Mouse (Mus musculus) kidney, embryonic 15.5 days (tissue): Measurements from ENCODE around the gene Pitx2. TPM values are rescaled to one million over a fixed set of nuclear protein-coding genes. Genes with fewer than 3 reads are reported as not detected.

Experiments
- ATAC-seq: fragments of 200-750 bp; cut with Nextera tagmentation; replicated peaks from 2 replicates; pipeline ENCODE4 v1.8.0; 2017; ENCODE audit warnings: moderate TSS enrichment; ENCODE audit not compliant: low FRiP score
- H3K27ac ChIP-seq: fragments of 300-500 bp; sonication (generic); 2 replicates; pipeline ENCODE4 v1.5.1; 2015; ENCODE audit warnings: mild to moderate bottlenecking, inconsistent platforms
- H3K27me3 ChIP-seq: fragments of 300-500 bp; sonication (generic); 2 replicates; pipeline ENCODE4 v1.6.1; 2015; ENCODE audit warnings: inconsistent platforms
- H3K36me3 ChIP-seq: fragments of 300-500 bp; sonication (generic); 2 replicates; pipeline ENCODE4 v1.6.1; 2015; ENCODE audit warnings: inconsistent platforms
- H3K4me1 ChIP-seq: fragments of 300-500 bp; sonication (generic); 2 replicates; pipeline ENCODE4 v1.6.1; 2015; ENCODE audit warnings: inconsistent platforms
- H3K4me2 ChIP-seq: fragments of 300-500 bp; sonication (generic); 2 replicates; pipeline ENCODE4 v1.6.1; 2015; ENCODE audit warnings: moderate library complexity, mild to moderate bottlenecking, inconsistent platforms
- H3K4me3 ChIP-seq: fragments of 300-500 bp; sonication (generic); replicated peaks from 2 replicates; pipeline ENCODE4 v1.5.1; 2015; ENCODE audit warnings: mild to moderate bottlenecking, inconsistent platforms
- H3K9ac ChIP-seq: fragments of 300-500 bp; sonication (generic); 2 replicates; pipeline ENCODE4 v1.6.1; 2015; ENCODE audit warnings: mild to moderate bottlenecking, inconsistent platforms
- H3K9me3 ChIP-seq: fragments of 300-500 bp; sonication (generic); replicated peaks from 2 replicates; pipeline ENCODE4 v1.6.1; 2016; ENCODE audit warnings: inconsistent platforms
- WGBS: fragments of 180-500 bp; shearing (Covaris S2); methylation state at CpG from one replicate; pipeline ENCODE4 v1.1.7; 2015; ENCODE audit warnings: mixed read lengths; 5-methylcytosine and 5-hydroxymethylcytosine counted together
- polyA plus RNA-seq: library from polyadenylated mRNA; unstranded; fragments of >200 nt; fragmentation: Nextera tagmentation; extraction: Ambion mirVana; gene quantifications from 2 replicates; pipeline ENCODE4 v1.2.1, GENCODE M21; 2015

Pitx2 gene
- polyA plus RNA-seq, 1 experiment from 2014 or later: 9.8 TPM

GRCm38 (mm10) chr3:129221380-129222260 lies 21.9 kb downstream of the Pitx2 start:
- peaks cover 96% of the 10 kb centered on the region for H3K27me3 ChIP-seq
- WGBS: 4% methylated on average over 27 of the region's 27 CpGs
- H3K4me3 ChIP-seq: peak overlapping the region; percentile 2; the same call in 1 of the 2 replicates
- H3K27ac ChIP-seq: peak overlapping the region; percentile 57; the same call in 1 of the 2 replicates
- peak overlapping the region; percentile 14 for H3K4me2 ChIP-seq
- no peak for ATAC-seq
- H3K9me3 ChIP-seq: no peaks in the 10 kb centered on the region
- peaks cover 34% of the 10 kb centered on the region for H3K4me1 ChIP-seq
- no peaks in the 10 kb centered on the region for H3K36me3 ChIP-seq
- H3K9ac ChIP-seq: no peak overlapping the region

- Histone ChIP-seq H3K36me3 (no peaks in the 10 kb centered on the region), H3K9ac (no peak overlapping the region), H3K27me3 (peaks cover 96% of the 10 kb centered on the region), H3K27ac (0 out of 2 replicates have a peak overlapping the region, but pooled peaks have one; percentile 42), H3K4me1 (peaks cover 34% of the 10 kb centered on the region), H3K4me3 (peak overlapping the region; percentile 1; the same call in 1 of the 2 replicates), H3K4me2 (peak overlapping the region; percentile 5; the same call in 1 of the 2 replicates), H3K9me3 (no peaks in the 10 kb centered on the region)
- WGBS: 1% methylated on average over 21 of the region's 21 CpGs
- ATAC-seq: no peak
These were observed 23.0 kb downstream of the Pitx2 start for GRCm38 (mm10) chr3:129222448-129223290.

GRCm38 (mm10) chr3:129223401-129223800 lies 23.7 kb downstream of the Pitx2 start:
- Histone ChIP-seq H3K27ac (no peak overlapping the region), H3K27me3 (peaks cover 96% of the 10 kb centered on the region), H3K4me3 (no peak overlapping the region), H3K4me2 (peak overlapping the region; percentile 49; the same call in 1 of the 2 replicates), H3K36me3 (no peaks in the 10 kb centered on the region), H3K4me1 (peaks cover 31% of the 10 kb centered on the region), H3K9ac (no peak overlapping the region), H3K9me3 (no peaks in the 10 kb centered on the region)
- ATAC-seq: no peak
- 4% methylated on average over 6 of the region's 6 CpGs for WGBS

- 1% methylated on average over 26 of the region's 26 CpGs for WGBS
- H3K4me1 ChIP-seq: peaks cover 26% of the 10 kb centered on the region
- no peaks in the 10 kb centered on the region for H3K36me3 ChIP-seq
- no peaks in the 10 kb centered on the region for H3K9me3 ChIP-seq
- peak overlapping the region; percentile 49 for H3K4me2 ChIP-seq
- H3K27me3 ChIP-seq: peaks cover 96% of the 10 kb centered on the region
- 0 out of 2 replicates have a peak, but pooled peaks have one; percentile 30 for ATAC-seq
- peak overlapping the region; percentile 74 for H3K27ac ChIP-seq
- no peak overlapping the region for H3K9ac ChIP-seq
- peak overlapping the region; percentile 35 for H3K4me3 ChIP-seq
These were observed 24.5 kb downstream of the Pitx2 start for GRCm38 (mm10) chr3:129223964-129224805.

GRCm38 (mm10) chr3:129224806-129225576 lies 25.3 kb downstream of the Pitx2 start:
- Histone ChIP-seq H3K36me3 (no peaks in the 10 kb centered on the region), H3K27ac (peak overlapping the region; percentile 74), H3K4me1 (peaks cover 26% of the 10 kb centered on the region), H3K27me3 (peaks cover 95% of the 10 kb centered on the region), H3K4me3 (peak overlapping the region; percentile 35), H3K9ac (no peak overlapping the region), H3K4me2 (peak overlapping the region; percentile 49), H3K9me3 (no peaks in the 10 kb centered on the region)
- under 1% methylated on average over 40 of the region's 40 CpGs for WGBS
- peak; percentile 63 for ATAC-seq

GRCm38 (mm10) chr3:129225577-129226289 lies 26.1 kb downstream of the Pitx2 start:
- H3K4me1 ChIP-seq: peaks cover 24% of the 10 kb centered on the region
- H3K27me3 ChIP-seq: peaks cover 93% of the 10 kb centered on the region
- H3K9ac ChIP-seq: no peak overlapping the region
- peak; percentile 37; the same call in 1 of the 2 replicates for ATAC-seq
- H3K27ac ChIP-seq: no peak overlapping the region
- peak overlapping the region; percentile 49 for H3K4me2 ChIP-seq
- no peaks in the 10 kb centered on the region for H3K9me3 ChIP-seq
- H3K4me3 ChIP-seq: peak overlapping the region; percentile 35
- 3% methylated on average over 13 of the region's 13 CpGs for WGBS
- no peaks in the 10 kb centered on the region for H3K36me3 ChIP-seq

- Histone ChIP-seq H3K27ac (no peak overlapping the region), H3K9ac (no peak overlapping the region), H3K4me3 (no peak overlapping the region), H3K36me3 (no peaks in the 10 kb centered on the region), H3K27me3 (peaks cover 87% of the 10 kb centered on the region), H3K4me1 (peaks cover 19% of the 10 kb centered on the region), H3K9me3 (no peaks in the 10 kb centered on the region), H3K4me2 (no peak overlapping the region)
- no peak for ATAC-seq
- 2% methylated on average over 6 of the region's 6 CpGs for WGBS
These were observed 27.0 kb downstream of the Pitx2 start for GRCm38 (mm10) chr3:129226681-129227080.

GRCm38 (mm10) chr3:129227331-129227730 lies 27.7 kb downstream of the Pitx2 start:
- Histone ChIP-seq H3K36me3 (no peaks in the 10 kb centered on the region), H3K4me2 (no peak overlapping the region), H3K27ac (no peak overlapping the region), H3K4me3 (no peak overlapping the region), H3K9me3 (no peaks in the 10 kb centered on the region), H3K4me1 (peaks cover 19% of the 10 kb centered on the region), H3K9ac (no peak overlapping the region), H3K27me3 (peaks cover 86% of the 10 kb centered on the region)
- no peak for ATAC-seq
- WGBS: 4% methylated on average over 5 of the region's 5 CpGs

GRCm38 (mm10) chr3:129238010-129238409 lies 38.3 kb downstream of the Pitx2 start:
- 83% methylated on average over 1 of the region's 1 CpGs for WGBS
- peaks cover 17% of the 10 kb centered on the region; the same call in 1 of the 2 replicates for H3K27me3 ChIP-seq
- no peak overlapping the region for H3K9ac ChIP-seq
- no peaks in the 10 kb centered on the region for H3K36me3 ChIP-seq
- H3K27ac ChIP-seq: no peak overlapping the region
- H3K9me3 ChIP-seq: no peaks in the 10 kb centered on the region
- no peak overlapping the region for H3K4me2 ChIP-seq
- no peak overlapping the region for H3K4me3 ChIP-seq
- H3K4me1 ChIP-seq: 0 out of 2 replicates have a peak, but pooled peaks cover 4% of the 10 kb centered on the region
- no peak; the same call in 1 of the 2 replicates for ATAC-seq

GRCm38 (mm10) chr3:129238664-129239258 lies 39.1 kb downstream of the Pitx2 start:
- H3K4me2 ChIP-seq: peak overlapping the region; percentile 49
- 0 out of 2 replicates have a peak, but pooled peaks cover 4% of the 10 kb centered on the region for H3K4me1 ChIP-seq
- WGBS: 21% methylated on average over 13 of the region's 13 CpGs
- no peaks in the 10 kb centered on the region for H3K36me3 ChIP-seq
- no peak overlapping the region for H3K9ac ChIP-seq
- H3K27ac ChIP-seq: no peak overlapping the region
- H3K27me3 ChIP-seq: 0 out of 2 replicates have a peak, but pooled peaks cover 9% of the 10 kb centered on the region
- ATAC-seq: peak; percentile 75
- H3K4me3 ChIP-seq: peak overlapping the region; percentile 27
- no peaks in the 10 kb centered on the region for H3K9me3 ChIP-seq
